24 mouse cellular contexts compared by ENCODE assay signal in genomic region chr10:44507984-44508383, GRCm38 (mm10).
"Had no signal": no experiment of that assay in that cellular context is flagged by ENCODE, and none has a peak within 500 bp of the region (broad histone marks: within the 10 kb centered on the region; RNA-seq: fewer than 3 reads in every experiment).

No protein-coding gene starts in this region.

- H3K4me1 ChIP-seq: heart, embryonic 13.5 days; heart, embryonic 15.5 days; hindbrain, embryonic 13.5 days; hindbrain, embryonic 15.5 days had no signal

- H3K36me3 ChIP-seq: heart, embryonic 13.5 days; heart, embryonic 15.5 days; hindbrain, embryonic 13.5 days; hindbrain, embryonic 15.5 days; limb, embryonic 12.5 days; liver, embryonic 13.5 days had no signal

- H3K9me3 ChIP-seq: heart, embryonic 13.5 days; heart, embryonic 15.5 days; hindbrain, embryonic 13.5 days; hindbrain, embryonic 15.5 days; limb, embryonic 12.5 days; liver, embryonic 13.5 days had no signal

- H3K4me2 ChIP-seq: heart, embryonic 11.5 days; heart, embryonic 13.5 days; heart, embryonic 15.5 days; hindbrain, embryonic 13.5 days; hindbrain, embryonic 15.5 days; limb, embryonic 12.5 days; liver, embryonic 11.5 days; liver, embryonic 13.5 days had no signal

- H3K9ac ChIP-seq: heart, embryonic 13.5 days; heart, embryonic 15.5 days; hindbrain, embryonic 13.5 days; hindbrain, embryonic 15.5 days; limb, embryonic 12.5 days; liver, embryonic 13.5 days had no signal

- ATAC-seq: hindbrain, postnatal 0 days; intestine, embryonic 16.5 days had no signal

- H3K27ac ChIP-seq: heart, adult 2 months; heart, embryonic 13.5 days; heart, embryonic 15.5 days; hindbrain, embryonic 13.5 days; hindbrain, embryonic 15.5 days; hindbrain, postnatal 0 days; limb, embryonic 12.5 days; liver, embryonic 13.5 days had no signal

- H3K4me3 ChIP-seq: heart, adult 2 months; heart, embryonic 13.5 days; heart, embryonic 15.5 days; hindbrain, embryonic 13.5 days; hindbrain, embryonic 15.5 days; limb, embryonic 12.5 days; liver, embryonic 13.5 days had no signal

- DNase-seq: gastrocnemius, postnatal 14 days; gastrocnemius, postnatal 36 days; heart, adult 2 months; heart, postnatal 14 days; heart, postnatal 36 days; kidney, adult 11 months; kidney, adult 2 months; kidney, adult 9 months; kidney, postnatal 14 days; kidney, postnatal 36 days; layer of hippocampus, adult 9-11 months; layer of hippocampus, postnatal 36 days; left cerebral cortex, postnatal 4 days; liver; liver, embryonic 13.5 days had no signal

- H3K27me3 ChIP-seq: hindbrain, embryonic 13.5 days; hindbrain, embryonic 15.5 days; limb, embryonic 12.5 days; liver, embryonic 13.5 days had no signal
